Mouse (Mus musculus): ENCODE data around the gene Fastk. TPM values are rescaled to one million over a fixed set of nuclear protein-coding genes. Genes with fewer than 3 reads are reported as not detected.

The Fastk gene
- polyA plus RNA-seq, 1 experiment from 2014 or later = 96.1 TPM

- peak overlapping the region; percentile 90 for H3K4me3 ChIP-seq
- H3K27me3 ChIP-seq = no peaks in the 10 kb centered on the region; the same call in 1 of the 2 replicates
- peaks cover 58% of the 10 kb centered on the region for H3K4me1 ChIP-seq (replicated peaks)
- H3K27ac ChIP-seq = peak overlapping the region; percentile 95
- no peaks in the 10 kb centered on the region for H3K9me3 ChIP-seq
- H3K36me3 ChIP-seq = no peaks in the 10 kb centered on the region
- peak overlapping the region; percentile 100 for H3K4me2 ChIP-seq
- peak overlapping the region; percentile 97 for H3K9ac ChIP-seq
- ATAC-seq (ENCODE audit: low FRiP score) = peak; percentile 62
- 2% methylated on average over 50 of the region's 66 CpGs for WGBS
Measured at GRCm38 (mm10) chr5:24451264-24452029, 6.4 kb upstream of the Fastk start.

- Histone ChIP-seq H3K4me2 (peak within 1 kb of the TSS; percentile 90), H3K27ac (peak within 1 kb of the TSS; percentile 78), H3K27me3 (no peaks in the 10 kb centered on the region; the same call in 1 of the 2 replicates), H3K36me3 (peaks cover 13% of the 10 kb centered on the region), H3K4me3 (peak within 1 kb of the TSS; percentile 73), H3K4me1 (replicated peaks) (peaks cover 46% of the 10 kb centered on the region), H3K9me3 (no peaks in the 10 kb centered on the region), H3K9ac (peak within 1 kb of the TSS; percentile 83)
- ATAC-seq (ENCODE audit: low FRiP score) = peak; percentile 38
- WGBS = 2% methylated on average over 34 of the region's 34 CpGs
Measured at GRCm38 (mm10) chr5:24447624-24448298, 2.7 kb upstream of the Fastk start, which contains the start of gene Tmub1. Gene Tmub1, minus strand, starts transcription at chr5:24447854.

- Histone ChIP-seq H3K4me1 (replicated peaks) (peaks cover 46% of the 10 kb centered on the region), H3K27ac (no peak overlapping the region), H3K4me3 (peak overlapping the region; percentile 73; the same call in 1 of the 2 replicates), H3K27me3 (no peaks in the 10 kb centered on the region; the same call in 1 of the 2 replicates), H3K9me3 (no peaks in the 10 kb centered on the region), H3K4me2 (peak overlapping the region; percentile 90), H3K9ac (peak overlapping the region; percentile 83; the same call in 1 of the 2 replicates), H3K36me3 (peaks cover 23% of the 10 kb centered on the region)
- no peak for ATAC-seq (ENCODE audit: low FRiP score)
- 91% methylated on average over 7 of the region's 7 CpGs for WGBS
Measured at GRCm38 (mm10) chr5:24446630-24447029, 1.5 kb upstream of the Fastk start.

- no peak; the same call in 1 of the 2 replicates for ATAC-seq (ENCODE audit: low FRiP score)
- H3K27ac ChIP-seq = peak overlapping the region; percentile 94
- no peaks in the 10 kb centered on the region; the same call in 1 of the 2 replicates for H3K27me3 ChIP-seq
- H3K9ac ChIP-seq = peak overlapping the region; percentile 97
- 61% methylated on average over 20 of the region's 20 CpGs for WGBS
- peaks cover 41% of the 10 kb centered on the region for H3K4me1 ChIP-seq (replicated peaks)
- H3K4me3 ChIP-seq = peak overlapping the region; percentile 93
- H3K36me3 ChIP-seq = peaks cover 34% of the 10 kb centered on the region
- peak overlapping the region; percentile 95 for H3K4me2 ChIP-seq
- H3K9me3 ChIP-seq = no peaks in the 10 kb centered on the region
Measured at GRCm38 (mm10) chr5:24445428-24446080, 467 bp upstream of the Fastk start.

GRCm38 (mm10) chr5:24443927-24444326 is 1.2 kb downstream of the Fastk start:
- peak overlapping the region; percentile 95 for H3K4me2 ChIP-seq
- peak overlapping the region; percentile 97 for H3K9ac ChIP-seq
- H3K27ac ChIP-seq = no peak overlapping the region
- peaks cover 41% of the 10 kb centered on the region for H3K4me1 ChIP-seq (replicated peaks)
- H3K4me3 ChIP-seq = peak overlapping the region; percentile 93
- peaks cover 50% of the 10 kb centered on the region for H3K36me3 ChIP-seq
- no peak for ATAC-seq (ENCODE audit: low FRiP score)
- no peaks in the 10 kb centered on the region for H3K9me3 ChIP-seq
- no peaks in the 10 kb centered on the region for H3K27me3 ChIP-seq
- 88% methylated on average over 12 of the region's 12 CpGs for whole genome bisulfite sequencing

- Histone ChIP-seq H3K36me3 (peaks cover 55% of the 10 kb centered on the region), H3K9ac (no peak overlapping the region), H3K9me3 (no peaks in the 10 kb centered on the region), H3K4me3 (no peak overlapping the region), H3K4me1 (replicated peaks) (peaks cover 40% of the 10 kb centered on the region), H3K4me2 (no peak overlapping the region), H3K27me3 (no peaks in the 10 kb centered on the region), H3K27ac (no peak overlapping the region)
- no peak for ATAC-seq (ENCODE audit: low FRiP score)
- 93% methylated on average over 7 of the region's 7 CpGs for WGBS
Measured at GRCm38 (mm10) chr5:24443204-24443603, 1.9 kb downstream of the Fastk start.

- Histone ChIP-seq H3K27me3 (no peaks in the 10 kb centered on the region), H3K9ac (no peak overlapping the region), H3K36me3 (peaks cover 55% of the 10 kb centered on the region), H3K4me3 (no peak overlapping the region), H3K27ac (no peak overlapping the region), H3K4me2 (no peak overlapping the region), H3K4me1 (replicated peaks) (peaks cover 31% of the 10 kb centered on the region), H3K9me3 (no peaks in the 10 kb centered on the region)
- ATAC-seq (ENCODE audit: low FRiP score) = no peak
- 88% methylated on average over 9 of the region's 9 CpGs for WGBS
Measured at GRCm38 (mm10) chr5:24442029-24442428, 3.1 kb downstream of the Fastk start.

- Histone ChIP-seq H3K4me2 (no peak overlapping the region), H3K27ac (no peak overlapping the region), H3K27me3 (no peaks in the 10 kb centered on the region), H3K9me3 (no peaks in the 10 kb centered on the region), H3K9ac (no peak overlapping the region), H3K4me1 (replicated peaks) (peaks cover 22% of the 10 kb centered on the region), H3K36me3 (peaks cover 57% of the 10 kb centered on the region), H3K4me3 (no peak overlapping the region)
- no peak for ATAC-seq (ENCODE audit: low FRiP score)
- WGBS = 95% methylated on average over 8 of the region's 8 CpGs
Measured at GRCm38 (mm10) chr5:24441187-24441586, 3.9 kb downstream of the Fastk start.

GRCm38 (mm10) chr5:24433993-24434392 is 11.1 kb downstream of the Fastk start:
- Histone ChIP-seq H3K4me3 (no peak overlapping the region), H3K27me3 (no peaks in the 10 kb centered on the region), H3K27ac (no peak overlapping the region), H3K9ac (no peak overlapping the region), H3K36me3 (peaks cover 73% of the 10 kb centered on the region), H3K9me3 (no peaks in the 10 kb centered on the region), H3K4me1 (replicated peaks) (no peaks in the 10 kb centered on the region), H3K4me2 (no peak overlapping the region)
- ATAC-seq (ENCODE audit: low FRiP score) = no peak
- WGBS = 89% methylated on average over 8 of the region's 8 CpGs

- Histone ChIP-seq H3K36me3 (peaks cover 39% of the 10 kb centered on the region), H3K27ac (peak overlapping the region; percentile 12; the same call in 1 of the 2 replicates), H3K4me3 (no peak overlapping the region), H3K4me2 (peak overlapping the region; percentile 37; the same call in 1 of the 2 replicates), H3K9me3 (no peaks in the 10 kb centered on the region), H3K9ac (peak overlapping the region; percentile 13; the same call in 1 of the 2 replicates), H3K4me1 (replicated peaks) (peaks cover 45% of the 10 kb centered on the region), H3K27me3 (peaks cover 22% of the 10 kb centered on the region)
- 15% methylated on average over 9 of the region's 9 CpGs for WGBS
- no peak for ATAC-seq (ENCODE audit: low FRiP score)
Measured at GRCm38 (mm10) chr5:24428596-24428995, 16.5 kb downstream of the Fastk start.

GRCm38 (mm10) chr5:24427981-24428402 is 17.1 kb downstream of the Fastk start:
- ATAC-seq (ENCODE audit: low FRiP score) = no peak

GRCm38 (mm10) chr5:24427285-24427633 is 17.8 kb downstream of the Fastk start:
- H3K27me3 ChIP-seq = peaks cover 22% of the 10 kb centered on the region
- no peaks in the 10 kb centered on the region for H3K9me3 ChIP-seq
- peak overlapping the region; percentile 83 for H3K4me2 ChIP-seq
- peaks cover 53% of the 10 kb centered on the region for H3K4me1 ChIP-seq (replicated peaks)
- WGBS = 15% methylated on average over 12 of the region's 12 CpGs
- ATAC-seq (ENCODE audit: low FRiP score) = no peak
- peaks cover 26% of the 10 kb centered on the region for H3K36me3 ChIP-seq
- peak overlapping the region; percentile 3; the same call in 1 of the 2 replicates for H3K4me3 ChIP-seq
- peak overlapping the region; percentile 46 for H3K9ac ChIP-seq
- H3K27ac ChIP-seq = peak overlapping the region; percentile 10

More at GRCm38 (mm10) chr5:24427981-24428402, 17.1 kb downstream of the Fastk start:
- Histone ChIP-seq H3K27ac (peak overlapping the region; percentile 12; the same call in 1 of the 2 replicates), H3K27me3 (peaks cover 22% of the 10 kb centered on the region), H3K4me1 (replicated peaks) (peaks cover 46% of the 10 kb centered on the region), H3K4me2 (peak overlapping the region; percentile 37), H3K9me3 (no peaks in the 10 kb centered on the region), H3K9ac (no peak overlapping the region; the same call in 1 of the 2 replicates), H3K36me3 (peaks cover 33% of the 10 kb centered on the region), H3K4me3 (no peak overlapping the region)
- WGBS = 3% methylated on average over 15 of the region's 15 CpGs
